Mouse (Mus musculus) CH12.LX (cell line): ENCODE measurements around the gene Ash1l. TPM values are rescaled to one million over a fixed set of nuclear protein-coding genes. Genes with fewer than 3 reads are reported as not detected.
"Not testable (repeated sequence)": the region's sequence is repeated elsewhere in the genome, so short reads cannot be mapped to it uniquely, and the experiment has no call there.

Experiments used
- DNase-seq: peaks from one replicate; pipeline ENCODE4 v3.0.0-alpha.2; 2013; ENCODE audit errors: extremely low read depth
- H3K27ac ChIP-seq: 2 replicates; pipeline ENCODE4 v1.5.1; 2012; ENCODE audit warnings: low read depth, mild to moderate bottlenecking, control low read depth, moderate library complexity; ENCODE audit not compliant: insufficient read depth
- H3K27me3 ChIP-seq: replicated peaks from 2 replicates; pipeline ENCODE3; 2012; ENCODE audit warnings: inconsistent platforms
- H3K36me3 ChIP-seq, 2 experiments: replicated peaks in 1 of 2; 2 replicates each; pipeline versions ENCODE3 to v1.6.1; 2012; ENCODE audit warnings: inconsistent platforms in 1 of 2, low read length in 1 of 2, mild to moderate bottlenecking in 1 of 2, mixed read lengths in 1 of 2, moderate library complexity in 1 of 2; ENCODE audit not compliant: control insufficient read depth in 1 of 2, insufficient read depth in 1 of 2
- H3K4me1 ChIP-seq, 2 experiments: 2 replicates each; pipeline ENCODE4 v1.6.1; 2012; ENCODE audit warnings: inconsistent platforms in 1 of 2, moderate library complexity in 1 of 2; ENCODE audit not compliant: insufficient read depth in 2 of 2, control insufficient read depth in 1 of 2
- H3K4me2 ChIP-seq: 2 replicates; pipeline ENCODE4 v1.6.1; 2012; ENCODE audit warnings: low read depth, mild to moderate bottlenecking, control low read depth; ENCODE audit not compliant: poor library complexity, insufficient read depth, severe bottlenecking
- H3K4me3 ChIP-seq, 3 experiments: fragments of 150-350 bp in 1 of 3; sonication (generic) in 1 of 3; replicated peaks in 1 of 3; 2 replicates each; pipeline versions ENCODE3 to v1.5.1; 2011 to 2012; ENCODE audit warnings: low read depth in 2 of 3, low read length in 2 of 3, mild to moderate bottlenecking in 2 of 3, moderate library complexity in 2 of 3, control low read depth in 1 of 3, improper control_type of control experiment in 1 of 3, inconsistent platforms in 1 of 3, mixed read lengths in 1 of 3; ENCODE audit not compliant: poor library complexity in 1 of 3
- H3K79me2 ChIP-seq: replicated peaks from 2 replicates; pipeline ENCODE4 v1.6.1; 2012; ENCODE audit warnings: mild to moderate bottlenecking, moderate library complexity; ENCODE audit not compliant: control insufficient read depth, poor library complexity, insufficient read depth, severe bottlenecking; ENCODE audit errors: extremely low read depth
- H3K9ac ChIP-seq: 2 replicates; pipeline ENCODE4 v1.6.1; 2012; ENCODE audit warnings: low read depth, mild to moderate bottlenecking, control low read depth, moderate library complexity; ENCODE audit not compliant: insufficient read depth
- H3K9me3 ChIP-seq: replicated peaks from 2 replicates; pipeline ENCODE3; 2012; ENCODE audit warnings: low read length, inconsistent platforms, mixed read lengths
- BHLHE40 ChIP-seq: IDR thresholded peaks from 2 replicates; pipeline ENCODE4 v1.6.1; 2011; ENCODE audit warnings: mild to moderate bottlenecking, low read depth, low read length, improper control_type of control experiment
- CHD2 ChIP-seq: IDR thresholded peaks from 2 replicates; pipeline ENCODE4 v1.6.1; 2011; ENCODE audit warnings: low read length, improper control_type of control experiment
- CTCF ChIP-seq, 2 experiments: IDR thresholded peaks in 1 of 2; conservative IDR thresholded peaks in 1 of 2; 2 replicates each; pipeline ENCODE4 v1.5.1; 2011 to 2012; ENCODE audit warnings: low read depth in 2 of 2, low read length in 2 of 2, improper control_type of control experiment in 1 of 2, inconsistent platforms in 1 of 2, mild to moderate bottlenecking in 1 of 2, moderate library complexity in 1 of 2
- E2F4 ChIP-seq: IDR thresholded peaks from 2 replicates; pipeline ENCODE4 v1.6.1; 2011; ENCODE audit warnings: low read depth, low read length, improper control_type of control experiment; ENCODE audit not compliant: insufficient replicate concordance
- EP300 ChIP-seq: IDR thresholded peaks from 2 replicates; pipeline ENCODE4 v1.6.1; 2011; ENCODE audit warnings: low read length, improper control_type of control experiment
- ETS1 ChIP-seq: conservative IDR thresholded peaks from 2 replicates; pipeline ENCODE4 v1.6.1; 2012; ENCODE audit warnings: low read depth, mild to moderate bottlenecking, inconsistent platforms, low read length, improper control_type of control experiment, moderate library complexity
- HCFC1 ChIP-seq: IDR thresholded peaks from 2 replicates; pipeline ENCODE4 v1.6.1; 2012; ENCODE audit warnings: low read depth, mild to moderate bottlenecking, inconsistent platforms, low read length, improper control_type of control experiment
- IRF4 ChIP-seq: IDR thresholded peaks from 2 replicates; pipeline ENCODE4 v1.6.1; 2014; ENCODE audit warnings: low read depth, mild to moderate bottlenecking, inconsistent platforms, low read length, improper control_type of control experiment
- JUN ChIP-seq: IDR thresholded peaks from 2 replicates; pipeline ENCODE4 v1.6.1; 2011; ENCODE audit warnings: low read depth, mild to moderate bottlenecking, low read length, improper control_type of control experiment, moderate library complexity; ENCODE audit not compliant: insufficient read depth
- KAT2A ChIP-seq: IDR thresholded peaks from 2 replicates; pipeline ENCODE4 v1.6.1; 2012; ENCODE audit warnings: low read length, improper control_type of control experiment, inconsistent platforms; ENCODE audit not compliant: insufficient replicate concordance
- MAX ChIP-seq: IDR thresholded peaks from 2 replicates; pipeline ENCODE4 v1.6.1; 2011; ENCODE audit warnings: low read length, improper control_type of control experiment
- MEF2A ChIP-seq: IDR thresholded peaks from 2 replicates; pipeline ENCODE4 v1.6.1; 2014; ENCODE audit warnings: low read depth, mild to moderate bottlenecking, inconsistent platforms, low read length, improper control_type of control experiment, borderline replicate concordance
- MXI1 ChIP-seq: IDR thresholded peaks from 2 replicates; pipeline ENCODE4 v1.6.1; 2011; ENCODE audit warnings: mild to moderate bottlenecking, low read depth, low read length, improper control_type of control experiment
- NRF1 ChIP-seq: IDR thresholded peaks from 2 replicates; pipeline ENCODE4 v1.6.1; 2014; ENCODE audit warnings: low read depth, mild to moderate bottlenecking, inconsistent platforms, low read length, improper control_type of control experiment, moderate library complexity
- POLR2AphosphoS2 ChIP-seq: IDR thresholded peaks from 2 replicates; pipeline ENCODE4 v1.6.1; 2011; ENCODE audit warnings: low read depth, low read length, improper control_type of control experiment
- RAD21 ChIP-seq: IDR thresholded peaks from 2 replicates; pipeline ENCODE4 v1.6.1; 2011; ENCODE audit warnings: low read depth, mild to moderate bottlenecking, low read length, improper control_type of control experiment, moderate library complexity
- RCOR1 ChIP-seq: conservative IDR thresholded peaks from 2 replicates; pipeline ENCODE4 v1.6.1; 2012; ENCODE audit warnings: low read depth, mild to moderate bottlenecking, inconsistent platforms, low read length, improper control_type of control experiment
- SMC3 ChIP-seq: IDR thresholded peaks from 2 replicates; pipeline ENCODE4 v1.6.1; 2011; ENCODE audit warnings: low read depth, low read length, improper control_type of control experiment
- TBP ChIP-seq: conservative IDR thresholded peaks from 2 replicates; pipeline ENCODE4 v1.6.1; 2011; ENCODE audit warnings: low read depth, low read length, improper control_type of control experiment
- TCF12 ChIP-seq: IDR thresholded peaks from 2 replicates; pipeline ENCODE4 v1.6.1; 2014; ENCODE audit warnings: low read depth, mild to moderate bottlenecking, inconsistent platforms, low read length, improper control_type of control experiment
- UBTF ChIP-seq: IDR thresholded peaks from 2 replicates; pipeline ENCODE4 v1.6.1; 2012; ENCODE audit warnings: low read depth, mild to moderate bottlenecking, inconsistent platforms, low read length, improper control_type of control experiment, moderate library complexity
- USF1 ChIP-seq: IDR thresholded peaks from 2 replicates; pipeline ENCODE4 v1.6.1; 2014; ENCODE audit warnings: low read depth, mild to moderate bottlenecking, inconsistent platforms, low read length, improper control_type of control experiment
- ZC3H11A ChIP-seq: IDR thresholded peaks from 2 replicates; pipeline ENCODE4 v1.6.1; 2012; ENCODE audit warnings: low read depth, mild to moderate bottlenecking, inconsistent platforms, low read length, improper control_type of control experiment
- ZNF384 ChIP-seq: IDR thresholded peaks from 2 replicates; pipeline ENCODE4 v1.6.1; 2012; ENCODE audit warnings: low read depth, low read length, improper control_type of control experiment, inconsistent platforms
- dilution Hi-C: fragments of 300-500 bp; cut with MboI; formaldehyde crosslinking; loops from 2 replicates; pipeline ENCODE4 v1.14.3; 2020; ENCODE audit warnings: low sequenced_read_pairs; ENCODE audit not compliant: extremely low pct_unique_long_range_greater_than_20kb, extremely low pct_ligation_motif_present
- in situ Hi-C: fragments of 300-500 bp; cut with MboI; formaldehyde crosslinking; loops from 3 replicates; pipeline ENCODE4 v1.14.3; 2019; ENCODE audit warnings: low sequenced_read_pairs, low pct_ligation_motif_present, low pct_unique_long_range_greater_than_20kb, mixed read lengths
- polyA plus RNA-seq: library from polyadenylated mRNA; unstranded; fragments of >175 nt; gene quantifications from 2 replicates; pipeline ENCODE4 v1.2.1, GENCODE M21; 2012; ENCODE audit warnings: low read depth; ENCODE audit not compliant: insufficient read length
- total RNA-seq, 2 experiments: library from RNA; depleted of rRNA; stranded (reverse); fragments of 300-350 nt in 1 of 2; fragments of >200 nt in 1 of 2; gene quantifications; 2 replicates each; pipeline ENCODE4 v1.2.3; 2012 to 2014

Gene Ash1l
- total and polyA plus RNA-seq, 3 experiments: 2.9 to 9.7 (median 5.8) TPM

- H3K79me2 ChIP-seq, in situ Hi-C loops, H3K9me3 ChIP-seq, dilution Hi-C loops, DNase-seq, H3K9ac ChIP-seq, H3K4me3 ChIP-seq, H3K27me3 ChIP-seq: not testable (repeated sequence)
- peak; percentile 91 for TF ChIP-seq ZNF384
- peak overlapping the region; percentile 74; the same call in 1 of the 2 replicates for H3K27ac ChIP-seq
- H3K4me1 ChIP-seq: peaks cover 21 to 59% of the 10 kb centered on the region in 2 experiments
- peak overlapping the region; percentile 27; the same call in 1 of the 2 replicates for H3K4me2 ChIP-seq
- H3K36me3 ChIP-seq: peaks cover 12 to 36% of the 10 kb centered on the region in 2 experiments
These were observed 131.9 kb downstream of the Ash1l start for GRCm38 (mm10) chr3:89082287-89082686.

GRCm38 (mm10) chr3:89084133-89084532 is 133.7 kb downstream of the Ash1l start:
- dilution Hi-C loops: no loop called here

DNA sequence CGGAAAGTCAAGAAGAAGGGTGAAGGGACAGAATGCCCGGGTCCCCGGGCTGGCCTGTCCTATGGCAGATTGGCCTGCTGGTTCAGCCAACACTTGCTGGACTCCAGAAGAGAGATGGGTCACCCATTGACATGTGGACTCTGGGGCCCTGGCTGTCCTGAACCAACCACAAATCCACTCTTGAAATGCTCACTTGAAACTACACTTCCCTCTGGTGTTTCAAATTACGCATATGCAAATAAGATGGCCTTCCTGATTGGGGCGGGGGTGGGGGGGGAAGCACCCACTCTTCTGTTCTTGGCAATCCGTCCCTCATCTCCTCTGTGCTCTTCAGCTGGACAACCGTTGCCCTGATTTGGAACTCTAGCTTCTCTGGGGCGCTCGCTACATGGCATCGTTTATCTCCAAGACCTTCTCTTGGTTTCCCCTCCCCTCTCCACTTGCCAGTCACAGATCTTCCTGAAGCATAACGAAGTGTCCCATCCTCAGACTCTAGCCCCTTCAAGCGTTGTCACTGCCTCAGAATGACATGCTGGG is 134.3 kb downstream of the Ash1l start:
- no peaks in the 10 kb centered on the region for H3K27me3 ChIP-seq
- in situ Hi-C loops (no loop called here), dilution Hi-C loops (no loop called here)
- H3K4me1 ChIP-seq: peaks cover 35 to 80% of the 10 kb centered on the region in 2 experiments
- H3K36me3 ChIP-seq: peaks cover 2 to 16% of the 10 kb centered on the region in 2 experiments
- DNase-seq: peak; percentile 71
- peak overlapping the region; percentile 85 for H3K4me2 ChIP-seq
- H3K9ac ChIP-seq: 0 out of 2 replicates have a peak overlapping the region, but pooled peaks have one; percentile 2
- no peak overlapping the region for H3K4me3 ChIP-seq
- H3K79me2 ChIP-seq: no peaks in the 10 kb centered on the region
- H3K27ac ChIP-seq: peak overlapping the region; percentile 72
- no peaks in the 10 kb centered on the region for H3K9me3 ChIP-seq
- 0 out of 2 replicates have a peak, but pooled peaks have one; percentile 21 for TF ChIP-seq EP300
- TF ChIP-seq IRF4: peak; percentile 60; the same call in 1 of the 2 replicates
- TF ChIP-seq CHD2: no peak
- TF ChIP-seq MAX: no peak
- peak; percentile 55; the same call in 1 of the 2 replicates for TF ChIP-seq MEF2A
- TF ChIP-seq UBTF: no peak
- no peak for TF ChIP-seq RCOR1
- no peak for TF ChIP-seq POLR2AphosphoS2
- TF ChIP-seq KAT2A: no peak
- no peak for TF ChIP-seq USF1
- TF ChIP-seq BHLHE40: peak; percentile 61
- TF ChIP-seq CTCF (conservative IDR thresholded peaks at IDR 0.05 in 1 of 2, IDR thresholded peaks at IDR 0.05 in 1 of 2; ENCODE audit: low read depth in 2 of 2, low read length in 2 of 2): no peak
- TF ChIP-seq MXI1: no peak
- TF ChIP-seq ZNF384: peak; percentile 47
- TF ChIP-seq ZC3H11A: no peak
- no peak for TF ChIP-seq TBP
- no peak for TF ChIP-seq JUN
- no peak for TF ChIP-seq E2F4
- no peak for TF ChIP-seq HCFC1
- TF ChIP-seq SMC3: no peak

More at GRCm38 (mm10) chr3:89084133-89084532, 133.7 kb downstream of the Ash1l start:
- DNase-seq: no peak
- H3K9ac ChIP-seq: 0 out of 2 replicates have a peak overlapping the region, but pooled peaks have one; percentile 2
- TF ChIP-seq EP300 (0 out of 2 replicates have a peak, but pooled peaks have one; percentile 27), BHLHE40 (0 out of 2 replicates have a peak, but pooled peaks have one; percentile 24), NRF1 (0 out of 2 replicates have a peak, but pooled peaks have one; percentile 11), RAD21 (no peak), TCF12 (peak; percentile 20; the same call in 1 of the 2 replicates), KAT2A (no peak), ETS1 (peak; percentile 49; the same call in 1 of the 2 replicates), MEF2A (peak; percentile 86; the same call in 1 of the 2 replicates), MAX (peak; percentile 6; the same call in 1 of the 2 replicates), ZNF384 (peak; percentile 58; the same call in 1 of the 2 replicates), CHD2 (no peak)
- H3K36me3 ChIP-seq: peaks cover 8 to 22% of the 10 kb centered on the region in 2 experiments
- H3K4me2 ChIP-seq: peak overlapping the region; percentile 85
- peak overlapping the region; percentile 72 for H3K27ac ChIP-seq
- no peaks in the 10 kb centered on the region for H3K9me3 ChIP-seq
- H3K4me1 ChIP-seq: peaks cover 35 to 77% of the 10 kb centered on the region in 2 experiments
- in situ Hi-C loops: no loop called here
- no peaks in the 10 kb centered on the region for H3K79me2 ChIP-seq
- no peak overlapping the region for H3K4me3 ChIP-seq
- H3K27me3 ChIP-seq: no peaks in the 10 kb centered on the region
